Mouse (Mus musculus): Measurements from ENCODE around the gene Tmc6. TPM values are rescaled to one million over a fixed set of nuclear protein-coding genes. Genes with fewer than 3 reads are reported as not detected.

Gene Tmc6
- polyA plus RNA-seq, 1 experiment from 2014 or later = 27.2 TPM

DNA sequence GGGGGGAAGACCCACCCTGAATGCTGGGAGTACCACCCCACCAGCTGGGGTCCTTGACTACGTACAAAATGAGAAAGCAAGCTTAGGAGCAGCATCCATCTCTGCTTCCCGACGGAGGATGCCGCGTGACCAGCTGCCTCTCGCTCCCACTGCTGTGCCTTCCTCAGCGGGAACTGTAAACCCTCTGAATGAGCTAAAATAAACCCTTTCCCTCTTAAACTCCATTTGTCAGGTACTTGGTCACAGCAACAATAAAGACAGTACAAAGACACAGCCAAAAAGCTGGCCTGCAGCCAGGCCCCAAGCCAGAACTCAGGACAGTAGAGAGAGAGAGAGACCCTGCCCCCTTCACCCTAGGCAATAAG lies 12.3 kb downstream of the Tmc6 start:
- H3K4me1 ChIP-seq (ENCODE audit: control insufficient read depth, insufficient read depth, low read length) = no peaks in the 10 kb centered on the region
- peaks cover 35% of the 10 kb centered on the region for H3K36me3 ChIP-seq (ENCODE audit: control insufficient read depth, insufficient read depth, low read length)
- no peaks in the 10 kb centered on the region for H3K9me3 ChIP-seq (ENCODE audit: control insufficient read depth, low read length)
- H3K9ac ChIP-seq (ENCODE audit: low read depth, low read length) = no peak overlapping the region
- WGBS = 89% methylated on average over 7 of the region's 7 CpGs
- no peak overlapping the region for H3K4me3 ChIP-seq (ENCODE audit: low read length)
- no peak for ATAC-seq (ENCODE audit: low FRiP score, low TSS enrichment)
- 0 out of 2 replicates have a peak overlapping the region, but pooled peaks have one; percentile 42 for H3K27ac ChIP-seq (ENCODE audit: low read depth, low read length)
- H3K4me2 ChIP-seq (replicated peaks; ENCODE audit: low read depth, low read length) = no peak overlapping the region
- H3K27me3 ChIP-seq (ENCODE audit: control insufficient read depth, insufficient read depth, low read length) = no peaks in the 10 kb centered on the region

- no peak for ATAC-seq (ENCODE audit: low FRiP score, low TSS enrichment)
- Histone ChIP-seq H3K4me3 (ENCODE audit: low read length) (no peak overlapping the region), H3K27me3 (ENCODE audit: control insufficient read depth, insufficient read depth, low read length) (no peaks in the 10 kb centered on the region), H3K27ac (ENCODE audit: low read depth, low read length) (no peak overlapping the region), H3K36me3 (ENCODE audit: control insufficient read depth, insufficient read depth, low read length) (peaks cover 39% of the 10 kb centered on the region), H3K4me2 (replicated peaks; ENCODE audit: low read depth, low read length) (no peak overlapping the region), H3K9ac (ENCODE audit: low read depth, low read length) (no peak overlapping the region), H3K4me1 (ENCODE audit: control insufficient read depth, insufficient read depth, low read length) (no peaks in the 10 kb centered on the region), H3K9me3 (ENCODE audit: control insufficient read depth, low read length) (no peaks in the 10 kb centered on the region)
- WGBS = 85% methylated on average over 20 of the region's 20 CpGs
Measured at GRCm38 (mm10) chr11:117768725-117769682, 13.0 kb downstream of the Tmc6 start.

DNA sequence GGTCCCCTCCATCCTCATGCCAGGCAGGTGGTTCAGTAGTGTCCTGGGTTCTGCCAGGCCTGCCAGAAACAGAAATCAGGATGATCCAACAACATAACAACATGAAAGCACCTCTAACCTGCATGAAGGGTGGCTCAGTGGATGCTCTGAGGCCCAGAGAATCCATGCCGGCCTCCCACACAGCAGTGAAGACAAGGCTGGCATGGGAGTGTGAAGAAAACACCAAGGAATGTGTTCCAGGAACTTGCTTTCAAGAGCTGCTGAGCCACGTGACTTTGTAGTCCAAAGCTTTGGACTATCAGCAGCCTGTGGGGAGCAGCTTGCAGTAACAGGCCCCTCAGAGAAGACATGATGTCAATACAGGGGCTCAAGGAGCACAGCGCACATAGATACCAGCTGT lies 15.7 kb downstream of the Tmc6 start:
- no peaks in the 10 kb centered on the region for H3K4me1 ChIP-seq (ENCODE audit: control insufficient read depth, insufficient read depth, low read length)
- no peak overlapping the region for H3K27ac ChIP-seq (ENCODE audit: low read depth, low read length)
- H3K4me3 ChIP-seq (ENCODE audit: low read length) = no peak overlapping the region
- no peak for ATAC-seq (ENCODE audit: low FRiP score, low TSS enrichment)
- 87% methylated on average over 3 of the region's 3 CpGs for WGBS
- no peak overlapping the region for H3K4me2 ChIP-seq (replicated peaks; ENCODE audit: low read depth, low read length)
- H3K9ac ChIP-seq (ENCODE audit: low read depth, low read length) = no peak overlapping the region
- H3K9me3 ChIP-seq (ENCODE audit: control insufficient read depth, low read length) = no peaks in the 10 kb centered on the region
- H3K36me3 ChIP-seq (ENCODE audit: control insufficient read depth, insufficient read depth, low read length) = peaks cover 26% of the 10 kb centered on the region
- H3K27me3 ChIP-seq (ENCODE audit: control insufficient read depth, insufficient read depth, low read length) = no peaks in the 10 kb centered on the region

DNA sequence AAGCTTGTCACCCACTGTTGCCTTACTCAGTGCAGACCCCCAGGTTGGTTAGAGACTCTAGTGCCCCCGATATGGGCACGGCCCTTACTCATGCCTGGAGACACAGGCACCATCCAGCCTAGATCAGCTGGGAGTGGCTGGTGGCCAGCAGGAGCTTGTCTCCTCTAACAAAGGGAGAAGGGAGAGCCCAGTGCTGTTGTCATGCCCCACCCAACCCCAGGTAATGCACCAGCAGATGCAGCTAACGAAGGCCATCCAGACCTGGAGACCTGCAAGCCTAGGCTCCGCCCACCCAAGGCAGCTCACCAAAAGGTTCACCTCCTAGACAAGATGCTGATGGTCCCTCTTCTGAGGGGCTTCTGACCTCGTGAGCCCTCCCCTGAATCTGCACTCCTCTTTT lies 16.6 kb downstream of the Tmc6 start:
- no peak overlapping the region for H3K4me2 ChIP-seq (replicated peaks; ENCODE audit: low read depth, low read length)
- no peaks in the 10 kb centered on the region for H3K4me1 ChIP-seq (ENCODE audit: control insufficient read depth, insufficient read depth, low read length)
- no peak overlapping the region for H3K27ac ChIP-seq (ENCODE audit: low read depth, low read length)
- no peak overlapping the region for H3K4me3 ChIP-seq (ENCODE audit: low read length)
- no peaks in the 10 kb centered on the region for H3K9me3 ChIP-seq (ENCODE audit: control insufficient read depth, low read length)
- no peak overlapping the region for H3K9ac ChIP-seq (ENCODE audit: low read depth, low read length)
- WGBS = 90% methylated on average over 4 of the region's 5 CpGs
- H3K36me3 ChIP-seq (ENCODE audit: control insufficient read depth, insufficient read depth, low read length) = peaks cover 32% of the 10 kb centered on the region
- no peak for ATAC-seq (ENCODE audit: low FRiP score, low TSS enrichment)
- no peaks in the 10 kb centered on the region for H3K27me3 ChIP-seq (ENCODE audit: control insufficient read depth, insufficient read depth, low read length)

DNA sequence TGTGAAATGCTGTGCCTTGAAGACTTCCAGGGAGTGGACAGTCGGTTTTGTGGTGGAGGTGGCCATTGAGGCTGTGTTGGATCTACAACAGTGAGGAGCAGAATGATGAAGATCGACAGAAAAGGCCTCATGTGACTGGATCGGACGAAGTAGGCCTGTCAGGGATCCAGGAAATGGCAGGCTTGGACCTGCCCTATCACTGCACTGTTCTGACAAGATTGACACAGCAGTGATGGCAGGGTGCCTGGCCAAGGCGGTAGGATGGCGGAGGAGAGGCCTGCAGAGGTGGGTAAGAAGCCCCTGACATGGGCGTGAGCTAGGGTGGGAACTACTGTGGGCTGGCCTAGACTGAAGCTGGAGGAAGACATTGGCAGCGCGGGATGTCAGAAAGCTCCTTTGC lies 17.7 kb downstream of the Tmc6 start:
- Histone ChIP-seq H3K4me2 (replicated peaks; ENCODE audit: low read depth, low read length) (no peak overlapping the region), H3K36me3 (ENCODE audit: control insufficient read depth, insufficient read depth, low read length) (peaks cover 42% of the 10 kb centered on the region), H3K9ac (ENCODE audit: low read depth, low read length) (no peak overlapping the region), H3K27me3 (ENCODE audit: control insufficient read depth, insufficient read depth, low read length) (no peaks in the 10 kb centered on the region), H3K4me1 (ENCODE audit: control insufficient read depth, insufficient read depth, low read length) (no peaks in the 10 kb centered on the region), H3K9me3 (ENCODE audit: control insufficient read depth, low read length) (no peaks in the 10 kb centered on the region), H3K4me3 (ENCODE audit: low read length) (no peak overlapping the region), H3K27ac (ENCODE audit: low read depth, low read length) (no peak overlapping the region)
- WGBS = 90% methylated on average over 9 of the region's 9 CpGs
- ATAC-seq (ENCODE audit: low FRiP score, low TSS enrichment) = no peak

DNA sequence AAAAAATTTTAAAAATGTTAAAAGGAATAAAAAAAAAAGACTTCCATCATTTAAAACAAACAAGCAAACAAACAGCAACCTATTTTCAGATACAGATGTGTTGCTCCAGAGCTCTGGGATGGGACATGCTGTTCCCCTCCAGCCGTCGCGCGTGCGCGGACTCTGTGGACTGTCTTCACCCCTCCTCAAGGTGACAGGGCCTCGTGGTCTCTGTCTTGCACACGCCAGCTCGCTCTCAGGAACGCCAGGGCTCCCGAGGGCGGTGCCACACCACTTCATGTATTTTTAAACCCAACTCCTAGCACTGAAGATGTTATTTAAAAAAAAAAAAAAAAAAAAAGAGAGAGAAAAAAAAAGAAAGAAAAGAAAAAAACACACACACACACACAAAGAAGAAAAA lies 19.8 kb downstream of the Tmc6 start:
- Histone ChIP-seq H3K4me1 (ENCODE audit: control insufficient read depth, insufficient read depth, low read length) (no peaks in the 10 kb centered on the region), H3K9me3 (ENCODE audit: control insufficient read depth, low read length) (no peaks in the 10 kb centered on the region), H3K9ac (ENCODE audit: low read depth, low read length) (no peak overlapping the region), H3K27me3 (ENCODE audit: control insufficient read depth, insufficient read depth, low read length) (no peaks in the 10 kb centered on the region), H3K36me3 (ENCODE audit: control insufficient read depth, insufficient read depth, low read length) (peaks cover 60% of the 10 kb centered on the region), H3K27ac (ENCODE audit: low read depth, low read length) (no peak overlapping the region), H3K4me3 (ENCODE audit: low read length) (no peak overlapping the region), H3K4me2 (replicated peaks; ENCODE audit: low read depth, low read length) (no peak overlapping the region)
- 84% methylated on average over 12 of the region's 12 CpGs for WGBS
- no peak for ATAC-seq (ENCODE audit: low FRiP score, low TSS enrichment)

GRCm38 (mm10) chr11:117761801-117762200 lies 20.2 kb downstream of the Tmc6 start:
- H3K9me3 ChIP-seq (ENCODE audit: control insufficient read depth, low read length) = no peaks in the 10 kb centered on the region
- 87% methylated on average over 13 of the region's 13 CpGs for WGBS
- H3K9ac ChIP-seq (ENCODE audit: low read depth, low read length) = no peak overlapping the region
- no peak overlapping the region for H3K27ac ChIP-seq (ENCODE audit: low read depth, low read length)
- no peak overlapping the region for H3K4me3 ChIP-seq (ENCODE audit: low read length)
- no peaks in the 10 kb centered on the region for H3K4me1 ChIP-seq (ENCODE audit: control insufficient read depth, insufficient read depth, low read length)
- no peaks in the 10 kb centered on the region for H3K27me3 ChIP-seq (ENCODE audit: control insufficient read depth, insufficient read depth, low read length)
- no peak overlapping the region for H3K4me2 ChIP-seq (replicated peaks; ENCODE audit: low read depth, low read length)
- H3K36me3 ChIP-seq (ENCODE audit: control insufficient read depth, insufficient read depth, low read length) = peaks cover 61% of the 10 kb centered on the region
- no peak for ATAC-seq (ENCODE audit: low FRiP score, low TSS enrichment)

DNA sequence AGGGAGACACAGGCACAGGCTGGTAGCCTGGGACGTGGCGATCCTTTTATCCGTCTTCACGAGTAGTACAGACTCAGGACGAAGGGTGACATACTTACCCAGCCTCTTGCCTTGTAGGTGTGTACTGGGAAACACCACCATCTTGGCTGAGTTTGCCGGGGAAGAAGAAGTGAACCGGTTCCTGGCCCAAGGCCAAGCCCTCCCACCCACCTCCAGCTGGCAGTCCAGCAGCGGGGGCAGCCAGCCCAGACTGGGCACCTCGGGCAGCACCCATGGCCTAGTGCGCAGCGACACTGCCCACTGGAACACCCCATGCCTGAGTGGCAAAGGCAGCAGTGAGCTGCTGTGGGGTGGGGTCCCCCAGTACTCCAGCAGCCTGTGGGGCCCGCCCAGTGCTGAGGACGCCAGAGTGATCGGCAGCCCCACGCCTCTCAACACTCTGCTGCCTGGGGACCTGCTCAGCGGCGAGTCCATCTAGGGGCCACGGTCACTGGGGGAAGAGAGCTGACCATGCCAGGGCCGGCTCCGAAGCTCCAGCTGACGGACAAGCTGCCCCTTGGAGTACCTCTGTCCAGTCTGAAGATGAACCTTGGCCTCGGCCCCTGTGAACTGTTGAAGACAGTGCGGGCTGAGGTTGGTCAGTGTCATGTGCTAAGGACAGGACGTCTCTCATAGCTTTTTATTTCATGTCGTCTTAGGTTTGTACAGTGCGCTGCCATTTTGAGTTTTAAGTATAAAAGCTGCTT lies 21.5 kb downstream of the Tmc6 start:
- peaks cover 69% of the 10 kb centered on the region for H3K36me3 ChIP-seq (ENCODE audit: control insufficient read depth, insufficient read depth, low read length)
- no peak overlapping the region for H3K4me2 ChIP-seq (replicated peaks; ENCODE audit: low read depth, low read length)
- no peaks in the 10 kb centered on the region for H3K27me3 ChIP-seq (ENCODE audit: control insufficient read depth, insufficient read depth, low read length)
- no peaks in the 10 kb centered on the region for H3K4me1 ChIP-seq (ENCODE audit: control insufficient read depth, insufficient read depth, low read length)
- H3K9ac ChIP-seq (ENCODE audit: low read depth, low read length) = no peak overlapping the region
- ATAC-seq (ENCODE audit: low FRiP score, low TSS enrichment) = no peak; the same call in 1 of the 2 replicates
- 89% methylated on average over 26 of the region's 26 CpGs for WGBS
- no peak overlapping the region for H3K4me3 ChIP-seq (ENCODE audit: low read length)
- no peaks in the 10 kb centered on the region for H3K9me3 ChIP-seq (ENCODE audit: control insufficient read depth, low read length)
- no peak overlapping the region for H3K27ac ChIP-seq (ENCODE audit: low read depth, low read length)

- H3K27ac ChIP-seq (ENCODE audit: low read depth, low read length) = no peak overlapping the region
- 94% methylated on average over 10 of the region's 10 CpGs for WGBS
- H3K4me3 ChIP-seq (ENCODE audit: low read length) = no peak overlapping the region
Measured at GRCm38 (mm10) chr11:117759267-117759666, 22.7 kb downstream of the Tmc6 start.

More at GRCm38 (mm10) chr11:117759267-117759666, 22.7 kb downstream of the Tmc6 start:
- no peaks in the 10 kb centered on the region for H3K27me3 ChIP-seq (ENCODE audit: control insufficient read depth, insufficient read depth, low read length)
- H3K9me3 ChIP-seq (ENCODE audit: control insufficient read depth, low read length) = no peaks in the 10 kb centered on the region
- no peaks in the 10 kb centered on the region for H3K4me1 ChIP-seq (ENCODE audit: control insufficient read depth, insufficient read depth, low read length)
- peaks cover 65% of the 10 kb centered on the region for H3K36me3 ChIP-seq (ENCODE audit: control insufficient read depth, insufficient read depth, low read length)
- H3K9ac ChIP-seq (ENCODE audit: low read depth, low read length) = no peak overlapping the region
- no peak for ATAC-seq (ENCODE audit: low FRiP score, low TSS enrichment)
- no peak overlapping the region for H3K4me2 ChIP-seq (replicated peaks; ENCODE audit: low read depth, low read length)
